Mouse (Mus musculus) colon, adult 2 months (tissue): Measurements from ENCODE around the gene Ptprd. TPM values are rescaled to one million over a fixed set of nuclear protein-coding genes. Genes with fewer than 3 reads are reported as not detected.

Experiments used
- polyA plus RNA-seq: library from polyadenylated mRNA; depleted of rRNA; stranded (reverse); fragments of >200 nt; gene quantifications from 2 replicates; pipeline ENCODE4 v1.2.3, GENCODE M21; 2012; rRNA removed

Ptprd gene
- 5.2 and 5.6 TPM in 2 replicates for polyA plus RNA-seq

GRCm38 (mm10) chr4:78211529-78212494, at the start of gene Ptprd:
TSS of gene Ptprd (minus strand) at chr4:78211961.

